Mouse (Mus musculus): ENCODE results near the gene D430041D05Rik.

DNA sequence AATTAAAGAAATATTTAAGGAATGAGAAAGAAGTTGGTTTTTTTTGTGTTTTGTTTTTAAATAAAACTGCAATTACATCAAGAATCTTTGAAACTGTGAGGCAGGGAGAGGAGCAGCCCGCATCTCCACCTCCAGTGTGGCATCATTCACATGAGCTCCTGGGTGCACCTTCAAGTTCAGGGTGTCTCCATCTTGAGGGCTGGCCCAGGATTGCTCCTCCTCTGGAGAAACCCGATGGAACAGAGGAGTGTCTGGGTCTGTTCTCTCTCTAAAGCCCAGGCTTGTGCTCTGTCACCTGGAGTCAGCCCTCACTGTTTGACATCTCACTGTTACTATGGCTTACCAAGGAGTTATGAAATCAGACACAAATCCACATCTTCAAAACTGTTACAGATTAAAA, 219.1 kb downstream of the D430041D05Rik start:
- TF ChIP-seq CTCF (conservative IDR thresholded peaks at IDR 0.05 in 1 of 2, IDR thresholded peaks at IDR 0.05 in 1 of 2; ENCODE audit: low read depth in 2 of 2, low read length in 2 of 2) (no peak), RCOR1 (conservative IDR thresholded peaks at IDR 0.05; ENCODE audit: low read depth, low read length) (no peak), CHD2 (IDR thresholded peaks at IDR 0.05; ENCODE audit: low read length) (no peak), IRF4 (IDR thresholded peaks at IDR 0.05; ENCODE audit: low read depth, low read length) (no peak), ZKSCAN1 (IDR thresholded peaks at IDR 0.05; ENCODE audit: borderline replicate concordance, low read depth, low read length) (no peak), POLR2A (IDR thresholded peaks at IDR 0.05; ENCODE audit: low read depth, low read length) (no peak), MAFK (IDR thresholded peaks at IDR 0.05; ENCODE audit: insufficient replicate concordance, low read length) (no peak)
